Mouse (Mus musculus): ENCODE data around the gene Vmn2r112.
"Not testable (repeated sequence)": the region's sequence is repeated elsewhere in the genome, so short reads cannot be mapped to it uniquely, and the experiment has no call there.

The Vmn2r112 gene

DNA sequence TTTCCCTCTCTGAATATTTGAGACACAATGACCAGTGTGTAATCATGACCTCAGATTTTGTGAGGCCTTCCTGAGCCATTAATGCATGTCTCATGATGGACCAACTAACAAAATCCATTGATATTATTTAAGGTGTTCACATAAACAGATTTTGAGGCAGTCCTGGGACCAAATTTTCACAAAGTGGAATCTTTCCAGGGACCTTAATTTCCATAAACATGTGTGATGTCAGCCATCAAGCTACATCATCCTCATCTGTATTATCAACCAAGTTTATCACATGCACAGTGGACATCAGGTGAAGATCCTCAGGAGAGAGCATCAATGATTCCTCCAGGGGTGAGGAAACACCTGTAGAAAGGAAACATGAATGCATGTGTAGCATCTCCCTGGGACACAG is at the start of gene Vmn2r112:
Vmn2r112 (plus strand) TSS at position 301 of the 400 bp plus-strand sequence.
- not testable (repeated sequence) for DNase-seq (ENCODE audit: low spot score in 2 of 2)

DNA sequence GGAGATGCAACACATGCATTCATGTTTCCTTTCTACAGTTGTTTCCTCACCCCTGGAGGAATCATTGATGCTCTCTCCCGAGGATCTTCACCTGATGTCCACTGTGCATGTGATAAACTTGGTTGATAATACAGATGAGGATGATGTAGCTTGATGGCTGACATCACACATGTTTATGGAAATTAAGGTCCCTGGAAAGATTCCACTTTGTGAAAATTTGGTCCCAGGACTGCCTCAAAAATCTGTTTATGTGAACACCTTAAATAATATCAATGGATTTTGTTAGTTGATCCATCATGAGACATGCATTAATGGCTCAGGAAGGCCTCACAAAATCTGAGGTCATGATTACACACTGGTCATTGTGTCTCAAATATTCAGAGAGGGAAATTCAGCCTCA is 27.4 kb upstream of the Vmn2r112 start, which contains the start of gene Vmn2r111:
Vmn2r111 (minus strand) TSS at position 101 of the 400 bp plus-strand sequence.
- DNase-seq (ENCODE audit: low spot score in 2 of 2), result not testable (repeated sequence)

DNA sequence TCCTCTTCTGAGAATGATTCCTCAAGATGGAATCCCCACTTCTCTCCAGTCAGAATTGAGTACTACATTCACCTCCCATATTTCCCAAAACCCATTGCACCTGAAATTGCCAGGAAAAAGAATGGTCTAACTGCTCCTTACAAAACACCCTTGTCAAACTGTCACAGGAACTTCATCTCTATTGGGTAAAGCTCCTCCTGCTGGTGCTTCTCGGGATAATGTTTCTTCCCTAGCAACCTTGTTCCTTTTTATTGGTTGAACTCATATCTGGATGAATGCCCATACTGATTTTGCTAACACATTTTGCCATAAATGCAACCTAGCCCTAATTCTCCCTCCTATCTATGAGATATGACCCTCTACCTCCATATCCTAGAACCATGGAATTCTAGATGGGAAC is 29.9 kb downstream of the Vmn2r112 start:
- DNase-seq (ENCODE audit: low spot score in 2 of 2), result no peak

All from thymus, postnatal 10 days (tissue).